Mouse (Mus musculus) kidney, adult 2 months (tissue): Measurements from ENCODE around the gene Efcab11. TPM values are rescaled to one million over a fixed set of nuclear protein-coding genes. Genes with fewer than 3 reads are reported as not detected.

Source experiments
- DNase-seq: peaks from one replicate; pipeline ENCODE4 v3.0.0; 2021
- H3K27ac ChIP-seq: fragments of 200-500 bp; 2 replicates; pipeline ENCODE4 v1.5.1; 2012; ENCODE audit warnings: low read depth, low read length, control low read depth, inconsistent platforms; ENCODE audit not compliant: insufficient read depth
- H3K27me3 ChIP-seq: fragments of 200-500 bp; replicated peaks from 2 replicates; pipeline ENCODE4 v1.6.1; 2012; ENCODE audit warnings: mild to moderate bottlenecking, moderate library complexity, low read length, inconsistent platforms; ENCODE audit not compliant: control insufficient read depth, insufficient read depth
- H3K36me3 ChIP-seq: fragments of 200-500 bp; 2 replicates; pipeline ENCODE4 v1.6.1; 2012; ENCODE audit warnings: mild to moderate bottlenecking, moderate library complexity, low read length, inconsistent platforms; ENCODE audit not compliant: control insufficient read depth, insufficient read depth
- H3K4me1 ChIP-seq: fragments of 200-500 bp; 2 replicates; pipeline ENCODE4 v1.6.1; 2011; ENCODE audit warnings: low read length; ENCODE audit not compliant: control insufficient read depth, insufficient read depth
- H3K4me3 ChIP-seq: fragments of 200-500 bp; 2 replicates; pipeline ENCODE4 v1.5.1; 2011; ENCODE audit warnings: mild to moderate bottlenecking, low read depth, low read length, control low read depth; ENCODE audit not compliant: insufficient read depth
- CTCF ChIP-seq: fragments of 200-500 bp; conservative IDR thresholded peaks from 2 replicates; pipeline ENCODE4 v1.5.1; 2011; ENCODE audit warnings: low read depth, mild to moderate bottlenecking, control low read depth, low read length, moderate library complexity, mixed read lengths; ENCODE audit not compliant: insufficient read depth, insufficient read length
- POLR2A ChIP-seq: fragments of 200-500 bp; IDR thresholded peaks from one replicate; pipeline ENCODE4 v1.6.1; 2011; ENCODE audit warnings: low read depth, low read length, control low read depth
- WGBS: fragments of 180-500 bp; shearing (Covaris S2); methylation state at CpG from one replicate; pipeline ENCODE4 v1.1.7; 2018; 5-methylcytosine and 5-hydroxymethylcytosine counted together
- polyA plus RNA-seq: library from polyadenylated mRNA; depleted of rRNA; stranded (reverse); fragments of >200 nt; gene quantifications from 2 replicates; pipeline ENCODE4 v1.2.3, GENCODE M21; 2012

The Efcab11 gene
- polyA plus RNA-seq, 1 experiment = 0.25 TPM

DNA sequence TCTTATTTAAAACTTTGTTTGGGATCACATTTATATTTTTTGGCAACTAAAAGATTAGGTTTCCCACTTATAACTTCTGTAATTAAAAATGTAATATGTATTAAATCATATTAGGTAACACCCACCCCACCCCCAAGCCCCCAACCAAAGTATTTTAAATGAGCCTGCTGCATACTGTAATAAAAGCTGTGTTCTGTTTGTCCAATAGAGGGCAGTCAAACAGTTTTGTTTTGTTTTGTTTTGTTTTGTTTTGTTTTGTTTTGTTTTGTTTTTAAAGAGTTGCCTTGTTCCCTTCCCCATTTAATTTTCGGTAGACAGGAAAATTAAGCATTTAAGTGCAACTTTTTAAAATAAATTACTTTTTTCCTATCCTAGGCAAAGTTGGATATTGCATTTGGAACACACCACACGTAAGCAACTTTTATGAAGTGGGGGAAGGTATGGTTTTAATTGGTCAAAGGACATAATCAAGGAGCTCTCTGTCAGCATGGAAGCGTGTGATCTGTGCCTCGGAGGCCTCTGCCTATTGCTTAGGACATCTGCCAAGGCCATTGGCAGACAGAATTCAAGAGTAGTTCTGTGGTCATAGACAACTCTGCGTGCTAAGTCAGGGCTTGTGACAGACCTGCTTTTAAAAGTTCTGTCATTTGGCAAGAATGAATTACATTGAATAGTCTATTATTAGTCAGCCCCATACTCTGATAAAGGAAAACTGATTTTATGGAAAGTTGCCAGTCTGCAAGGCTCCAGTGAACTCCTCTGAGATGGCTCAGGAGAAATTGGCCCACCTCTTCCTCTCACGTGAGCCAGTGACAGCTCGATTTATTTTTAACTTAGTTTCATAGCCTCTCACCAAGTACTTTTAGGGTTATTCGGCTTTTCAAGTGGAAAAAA, 18.0 kb upstream of the Efcab11 start:
- Histone ChIP-seq H3K27ac (peak overlapping the region; percentile 77; the same call in 1 of the 2 replicates), H3K27me3 (no peaks in the 10 kb centered on the region), H3K36me3 (no peaks in the 10 kb centered on the region), H3K4me1 (peaks cover 2% of the 10 kb centered on the region; the same call in 1 of the 2 replicates), H3K4me3 (no peak overlapping the region)
- peak; percentile 75 for DNase-seq
- 30% methylated on average over 8 of the region's 8 CpGs for WGBS
- no peak for TF ChIP-seq CTCF
- no peak for TF ChIP-seq POLR2A

DNA sequence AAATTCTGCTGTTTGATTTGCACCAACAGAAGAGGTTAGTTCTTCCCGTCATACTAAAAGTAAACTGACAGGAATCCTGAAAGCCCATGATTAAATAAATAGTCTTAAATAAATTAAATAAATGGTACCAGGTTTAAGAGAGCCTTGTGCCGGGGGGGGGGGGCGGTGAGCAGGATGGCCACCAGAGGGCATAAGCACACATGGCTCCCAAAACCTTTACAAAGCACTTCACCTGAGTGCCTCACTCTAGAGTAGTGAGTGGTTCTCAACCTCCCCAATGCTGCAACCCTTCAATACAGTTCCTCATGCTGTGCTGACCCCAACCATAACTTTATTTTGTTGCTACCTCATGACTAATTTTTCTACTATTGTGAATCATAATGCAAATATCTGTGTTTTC, 15.8 kb upstream of the Efcab11 start:
- no peak overlapping the region for H3K4me3 ChIP-seq
- peaks cover 2% of the 10 kb centered on the region; the same call in 1 of the 2 replicates for H3K4me1 ChIP-seq
- TF ChIP-seq POLR2A (no peak), CTCF (peak; percentile 36)
- no peaks in the 10 kb centered on the region for H3K27me3 ChIP-seq
- WGBS = 87% methylated on average over 1 of the region's 3 CpGs
- no peak for DNase-seq
- H3K36me3 ChIP-seq = no peaks in the 10 kb centered on the region
- no peak overlapping the region for H3K27ac ChIP-seq

- H3K4me1 ChIP-seq = peaks cover 2% of the 10 kb centered on the region; the same call in 1 of the 2 replicates
- H3K27me3 ChIP-seq = no peaks in the 10 kb centered on the region
- no peak for TF ChIP-seq CTCF
- no peak for TF ChIP-seq POLR2A
- H3K36me3 ChIP-seq = no peaks in the 10 kb centered on the region
- 91% methylated on average over 16 of the region's 16 CpGs for WGBS
- H3K27ac ChIP-seq = no peak overlapping the region
- DNase-seq = peak; percentile 36
- no peak overlapping the region for H3K4me3 ChIP-seq
Measured at GRCm38 (mm10) chr12:99898248-99898870, 14.1 kb upstream of the Efcab11 start.

- H3K27me3 ChIP-seq = no peaks in the 10 kb centered on the region
- peaks cover 2% of the 10 kb centered on the region; the same call in 1 of the 2 replicates for H3K4me1 ChIP-seq
- no peak for TF ChIP-seq CTCF
- WGBS = 84% methylated on average over 4 of the region's 4 CpGs
- H3K4me3 ChIP-seq = no peak overlapping the region
- no peaks in the 10 kb centered on the region for H3K36me3 ChIP-seq
- DNase-seq = no peak
- no peak overlapping the region for H3K27ac ChIP-seq
Measured at GRCm38 (mm10) chr12:99897846-99898245, 13.6 kb upstream of the Efcab11 start.

DNA sequence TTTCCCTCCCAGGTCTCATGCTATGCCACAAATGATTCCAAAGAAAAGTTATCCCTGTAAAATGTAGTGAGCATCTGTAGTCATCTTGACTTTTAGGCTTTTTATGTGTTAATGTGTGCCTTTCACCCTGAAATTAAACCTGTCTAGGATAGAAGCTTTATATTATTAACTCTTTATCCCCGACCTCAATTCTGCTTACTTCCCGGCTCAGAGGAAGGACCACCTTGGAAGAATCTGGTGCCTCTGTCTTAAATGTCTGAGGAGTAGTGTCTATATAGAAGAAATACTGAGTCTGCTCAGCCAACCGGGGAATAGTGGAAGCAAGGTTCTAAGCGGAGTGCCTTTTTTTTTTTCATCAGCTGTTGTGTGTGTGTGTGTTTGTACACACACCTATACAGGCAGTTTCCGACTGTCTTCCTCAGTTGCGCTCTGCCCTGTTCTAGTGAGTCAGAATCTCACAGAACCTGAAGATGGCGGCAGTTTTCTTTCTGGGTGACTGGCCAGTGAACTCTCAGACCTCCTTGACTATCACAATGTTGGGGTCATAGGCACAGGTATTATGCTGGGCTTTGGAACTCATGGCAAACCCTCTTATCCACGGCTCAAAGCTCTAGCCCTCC, 1.2 kb upstream of the Efcab11 start:
- peak overlapping the region; percentile 65; the same call in 1 of the 2 replicates for H3K4me3 ChIP-seq
- WGBS = 39% methylated on average over 8 of the region's 8 CpGs
- H3K4me1 ChIP-seq = peaks cover 3% of the 10 kb centered on the region; the same call in 1 of the 2 replicates
- TF ChIP-seq POLR2A = no peak
- TF ChIP-seq CTCF = no peak
- H3K27ac ChIP-seq = no peak overlapping the region
- H3K36me3 ChIP-seq = no peaks in the 10 kb centered on the region
- H3K27me3 ChIP-seq = no peaks in the 10 kb centered on the region
- DNase-seq = no peak

DNA sequence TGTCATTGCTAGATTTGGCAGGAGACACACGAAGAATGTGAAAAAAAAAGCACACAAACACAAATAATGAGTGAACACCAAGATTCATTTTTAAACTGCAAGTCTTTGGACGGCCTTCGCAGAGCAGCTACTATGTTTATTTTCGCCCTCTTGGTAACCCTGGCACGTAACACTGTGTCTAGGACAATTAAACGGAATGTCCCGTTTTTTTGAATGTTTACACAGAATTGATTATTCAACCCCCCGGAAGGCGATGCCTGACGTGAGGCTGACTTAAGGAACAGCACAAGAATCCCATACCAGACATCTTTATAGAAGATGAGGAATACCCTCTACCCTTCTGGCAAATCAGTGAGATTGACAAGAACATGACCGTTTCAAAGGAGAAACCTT, 530 bp downstream of the Efcab11 start:
- H3K36me3 ChIP-seq = no peaks in the 10 kb centered on the region
- H3K4me1 ChIP-seq = peaks cover 3% of the 10 kb centered on the region; the same call in 1 of the 2 replicates
- H3K27me3 ChIP-seq = no peaks in the 10 kb centered on the region
- WGBS = 0% methylated on average over 11 of the region's 11 CpGs
- DNase-seq = no peak
- H3K4me3 ChIP-seq = peak overlapping the region; percentile 55
- TF ChIP-seq POLR2A = no peak
- no peak for TF ChIP-seq CTCF
- H3K27ac ChIP-seq = peak overlapping the region; percentile 41; the same call in 1 of the 2 replicates
